Mouse (Mus musculus): Measurements from ENCODE around the gene Pih1d2. TPM values are rescaled to one million over a fixed set of nuclear protein-coding genes. Genes with fewer than 3 reads are reported as not detected.

Gene Pih1d2
- polyA plus RNA-seq, 1 experiment: 0.55 TPM

DNA sequence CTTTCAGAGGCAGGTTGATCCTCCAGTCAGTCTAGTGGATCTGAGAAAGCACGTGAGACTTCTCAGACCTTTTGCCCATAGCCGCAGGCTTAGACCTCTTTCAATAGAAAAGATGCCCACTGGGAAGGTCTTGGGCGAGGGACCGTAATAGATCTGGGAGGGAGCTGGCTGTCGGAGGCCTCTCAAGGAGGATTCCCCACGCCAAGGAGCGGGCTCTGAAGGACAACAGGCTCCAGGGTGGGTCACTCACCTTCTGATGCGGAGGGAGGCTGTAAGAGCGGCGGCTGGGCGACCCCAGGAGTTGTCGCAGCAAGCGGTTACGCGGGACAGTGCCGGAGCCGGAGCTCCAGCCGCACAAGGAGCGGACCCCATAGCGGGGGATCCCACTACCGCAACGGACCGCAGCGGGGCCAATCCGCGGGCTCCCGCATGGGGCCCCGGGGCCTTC lies 41.8 kb downstream of the Pih1d2 start:
- Histone ChIP-seq H3K4me1 (ENCODE audit: control insufficient read depth, insufficient read depth, low read length) (peaks cover 8% of the 10 kb centered on the region), H3K4me3 (ENCODE audit: insufficient read depth, low read length) (peak overlapping the region; percentile 84), H3K27ac (ENCODE audit: insufficient read depth, low read depth, low read length) (no peak overlapping the region)
- TF ChIP-seq POLR2A (IDR thresholded peaks at IDR 0.05; ENCODE audit: borderline replicate concordance, low read depth, low read length) (no peak), CTCF (IDR thresholded peaks at IDR 0.05; ENCODE audit: low read depth, low read length) (no peak)

DNA sequence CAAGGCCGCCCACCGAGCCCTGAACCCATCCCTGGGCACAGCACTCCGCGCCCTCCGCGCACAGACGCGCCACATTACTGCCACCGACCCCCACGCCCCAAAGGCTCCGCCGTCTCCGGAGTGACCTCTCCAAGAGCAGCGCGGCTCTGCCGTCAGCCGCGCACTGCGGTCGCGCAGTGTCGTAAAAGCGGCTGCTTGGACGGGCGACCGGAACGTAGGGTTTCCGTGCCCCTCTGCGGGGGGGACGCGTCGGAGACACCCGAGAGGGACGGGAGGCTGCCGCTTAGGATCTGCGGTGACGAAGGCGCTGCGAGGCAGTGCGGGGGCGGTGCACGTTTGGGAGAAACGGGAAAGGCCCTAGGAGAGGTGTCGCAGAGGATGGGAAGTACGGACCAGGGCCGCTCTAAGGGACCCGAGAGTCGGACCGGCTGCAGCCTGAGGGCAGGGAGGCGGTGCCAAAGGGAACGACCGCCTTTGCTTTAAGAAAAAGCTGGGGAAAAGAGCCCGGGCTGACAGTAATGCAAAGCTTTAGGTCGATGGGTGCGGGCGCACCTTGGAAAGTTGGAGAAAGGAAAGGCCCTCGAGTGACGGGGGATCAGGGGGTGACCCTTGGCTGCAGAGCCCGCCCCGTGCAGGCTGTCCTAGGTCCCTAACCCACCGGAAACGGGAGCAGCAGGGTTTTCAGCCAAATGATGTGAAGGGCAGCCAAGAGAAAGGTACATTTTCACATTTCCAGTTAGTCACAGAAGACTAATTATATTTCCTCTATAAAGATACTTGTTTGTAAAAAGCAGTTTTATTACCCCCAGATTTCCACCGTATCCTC lies 42.5 kb downstream of the Pih1d2 start, which contains the start of gene Dlat:
Gene Dlat (minus strand): TSS at position 389 of the 826 bp plus-strand sequence.
- no peak for TF ChIP-seq CTCF (IDR thresholded peaks at IDR 0.05; ENCODE audit: low read depth, low read length)
- peak; percentile 11; the same call in 1 of the 2 replicates for TF ChIP-seq POLR2A (IDR thresholded peaks at IDR 0.05; ENCODE audit: borderline replicate concordance, low read depth, low read length)
- Histone ChIP-seq H3K27ac (ENCODE audit: insufficient read depth, low read depth, low read length) (peak within 1 kb of the TSS; percentile 53), H3K4me3 (ENCODE audit: insufficient read depth, low read length) (peak within 1 kb of the TSS; percentile 84), H3K4me1 (ENCODE audit: control insufficient read depth, insufficient read depth, low read length) (peaks cover 8% of the 10 kb centered on the region)

DNA sequence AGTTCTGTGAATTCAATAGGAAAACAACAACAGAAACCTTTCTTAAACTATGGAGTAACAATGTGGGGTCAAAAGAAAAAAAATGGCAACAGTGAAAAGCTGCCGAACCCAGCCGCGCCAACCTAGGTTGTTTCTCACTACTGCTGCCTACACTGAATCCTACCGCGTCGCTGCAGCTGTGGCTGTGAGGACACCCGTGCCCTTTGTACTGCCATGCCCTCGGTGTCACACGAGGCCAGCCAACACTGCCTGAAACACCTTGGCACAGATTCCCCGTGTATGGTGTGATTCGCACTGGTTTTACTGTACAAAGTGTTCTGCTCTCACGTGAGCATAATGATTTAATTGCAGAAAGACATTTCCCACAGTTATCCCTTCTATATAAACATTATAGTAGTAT lies 43.3 kb downstream of the Pih1d2 start:
- Histone ChIP-seq H3K4me3 (ENCODE audit: insufficient read depth, low read length) (peak overlapping the region; percentile 84), H3K27ac (ENCODE audit: insufficient read depth, low read depth, low read length) (no peak overlapping the region), H3K4me1 (ENCODE audit: control insufficient read depth, insufficient read depth, low read length) (peaks cover 8% of the 10 kb centered on the region)
- no peak for TF ChIP-seq POLR2A (IDR thresholded peaks at IDR 0.05; ENCODE audit: borderline replicate concordance, low read depth, low read length)
- TF ChIP-seq CTCF (IDR thresholded peaks at IDR 0.05; ENCODE audit: low read depth, low read length): no peak

DNA sequence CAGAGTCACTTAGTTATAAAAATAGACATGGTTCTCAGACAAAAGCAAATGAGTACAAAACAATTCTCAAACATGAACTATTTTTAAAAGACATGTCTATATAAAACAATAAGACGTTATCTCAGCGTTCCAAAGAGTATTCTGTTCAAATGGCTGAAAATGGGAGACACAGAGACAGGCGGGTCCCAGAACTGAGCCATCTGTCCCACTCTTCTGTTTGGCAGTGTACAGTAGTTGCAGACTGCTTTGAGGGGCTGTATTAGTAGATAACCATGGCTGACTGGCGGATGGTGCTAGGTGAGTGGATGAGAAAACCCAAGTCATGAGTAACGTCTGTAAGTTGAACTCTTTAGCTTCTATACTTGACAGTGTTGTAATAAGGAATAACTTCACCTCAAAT lies 47.7 kb downstream of the Pih1d2 start:
- Histone ChIP-seq H3K4me1 (ENCODE audit: control insufficient read depth, insufficient read depth, low read length) (peaks cover 4% of the 10 kb centered on the region), H3K27ac (ENCODE audit: insufficient read depth, low read depth, low read length) (no peak overlapping the region), H3K4me3 (ENCODE audit: insufficient read depth, low read length) (no peak overlapping the region)
- no peak for TF ChIP-seq CTCF (IDR thresholded peaks at IDR 0.05; ENCODE audit: low read depth, low read length)
- TF ChIP-seq POLR2A (IDR thresholded peaks at IDR 0.05; ENCODE audit: borderline replicate concordance, low read depth, low read length): no peak

DNA sequence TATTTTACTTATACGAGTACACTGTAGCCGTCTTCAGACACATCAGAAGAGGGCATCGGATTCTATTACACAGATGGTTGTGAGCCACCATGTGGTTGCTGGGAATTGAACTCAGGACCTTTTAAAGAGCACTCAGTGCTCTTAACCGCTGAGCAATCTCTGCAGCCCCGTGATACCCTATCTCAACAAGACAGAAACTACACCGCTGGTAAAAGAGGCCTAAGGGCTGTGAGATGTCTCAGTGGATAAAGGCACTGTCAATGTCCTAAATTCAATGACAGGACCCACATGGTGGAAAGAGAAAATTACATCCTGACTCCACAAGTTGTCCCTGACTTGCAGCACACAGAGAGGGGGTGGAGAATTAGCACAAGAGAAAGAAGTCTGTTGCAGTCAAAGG lies 49.3 kb downstream of the Pih1d2 start:
- Histone ChIP-seq H3K27ac (ENCODE audit: insufficient read depth, low read depth, low read length) (no peak overlapping the region), H3K4me3 (ENCODE audit: insufficient read depth, low read length) (no peak overlapping the region), H3K4me1 (ENCODE audit: control insufficient read depth, insufficient read depth, low read length) (no peaks in the 10 kb centered on the region)
- TF ChIP-seq CTCF (IDR thresholded peaks at IDR 0.05; ENCODE audit: low read depth, low read length) (no peak), POLR2A (IDR thresholded peaks at IDR 0.05; ENCODE audit: borderline replicate concordance, low read depth, low read length) (no peak)

DNA sequence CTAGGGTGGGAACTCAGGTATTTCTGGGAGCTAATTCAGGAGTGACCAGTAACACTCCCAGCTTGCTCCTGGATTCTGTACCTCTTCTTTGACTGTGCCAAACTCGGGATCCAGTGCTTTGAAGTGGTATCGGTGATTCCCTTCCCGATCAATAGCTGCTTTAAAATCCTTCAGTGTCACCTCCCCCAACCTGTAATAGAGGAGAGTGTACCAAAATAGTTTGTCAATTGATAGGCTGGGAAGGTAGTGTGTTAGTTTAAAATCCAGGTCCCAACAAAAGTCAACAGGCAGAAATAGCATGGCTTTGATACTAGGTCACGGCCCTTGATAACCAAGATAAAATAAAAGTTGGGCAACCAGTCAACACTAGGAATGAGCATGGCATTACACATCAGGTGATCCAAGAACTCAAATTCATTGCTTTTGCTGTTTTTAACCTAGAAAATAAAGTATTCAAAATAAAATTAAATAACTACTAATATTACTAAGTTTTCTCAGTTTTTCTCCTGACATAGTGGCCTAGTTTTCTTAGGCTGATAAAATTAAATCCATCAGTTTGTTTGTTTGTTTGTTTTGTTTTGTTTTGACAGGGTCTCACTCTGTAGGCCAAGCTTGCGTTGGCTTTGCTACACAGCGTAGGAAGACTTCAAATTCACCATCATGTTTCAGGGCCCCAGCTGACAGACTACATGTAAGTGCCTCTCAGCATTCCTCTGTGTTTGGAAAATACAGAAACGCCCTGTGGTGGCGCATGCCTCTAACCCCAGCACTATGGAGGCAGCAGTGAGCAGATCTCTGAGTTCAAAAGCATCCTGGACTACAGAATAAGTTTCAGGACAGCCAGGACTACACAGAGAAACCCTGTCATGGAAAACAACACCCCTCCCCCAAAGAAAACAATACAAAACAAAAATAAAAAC lies 50.7 kb downstream of the Pih1d2 start:
- no peaks in the 10 kb centered on the region for H3K4me1 ChIP-seq (ENCODE audit: control insufficient read depth, insufficient read depth, low read length)
- no peak overlapping the region for H3K4me3 ChIP-seq (ENCODE audit: insufficient read depth, low read length)
- TF ChIP-seq POLR2A (IDR thresholded peaks at IDR 0.05; ENCODE audit: borderline replicate concordance, low read depth, low read length) (no peak), CTCF (IDR thresholded peaks at IDR 0.05; ENCODE audit: low read depth, low read length) (no peak)
- H3K27ac ChIP-seq (ENCODE audit: insufficient read depth, low read depth, low read length): no peak overlapping the region

DNA sequence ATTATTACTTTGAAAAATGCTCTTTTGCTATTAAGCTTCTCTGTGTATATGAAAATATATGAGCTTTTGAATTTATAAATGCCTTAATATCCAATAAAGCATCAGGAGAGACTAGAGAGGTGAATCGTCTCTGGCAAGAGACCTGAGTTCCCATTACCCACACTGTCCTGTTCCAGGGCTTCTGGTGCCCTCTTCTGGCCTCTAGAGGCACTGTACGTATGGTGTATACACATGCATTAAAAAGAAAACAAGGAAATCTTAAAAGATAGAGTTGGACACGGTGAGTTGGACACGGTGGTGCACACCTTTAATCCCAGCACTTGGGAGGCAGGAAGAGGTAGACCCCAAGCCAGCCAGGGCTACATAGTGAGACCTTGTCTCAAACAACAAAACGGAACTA lies 53.6 kb downstream of the Pih1d2 start:
- Histone ChIP-seq H3K4me3 (ENCODE audit: insufficient read depth, low read length) (no peak overlapping the region), H3K4me1 (ENCODE audit: control insufficient read depth, insufficient read depth, low read length) (no peaks in the 10 kb centered on the region), H3K27ac (ENCODE audit: insufficient read depth, low read depth, low read length) (no peak overlapping the region)
- no peak for TF ChIP-seq POLR2A (IDR thresholded peaks at IDR 0.05; ENCODE audit: borderline replicate concordance, low read depth, low read length)
- TF ChIP-seq CTCF (IDR thresholded peaks at IDR 0.05; ENCODE audit: low read depth, low read length): peak; percentile 84

Other genes starting within 250 kb of the Pih1d2 start
- gene Plet1, start 122.8 kb upstream of the Pih1d2 start, polyA plus RNA-seq (2012; ENCODE audit: insufficient read depth, insufficient read length, missing spikeins): not detected in 2 replicates
- gene Pts, start 88.6 kb upstream of the Pih1d2 start, polyA plus RNA-seq (2012; ENCODE audit: insufficient read depth, insufficient read length, missing spikeins): 52.3 and 63.5 TPM in 2 replicates
- 27.7 and 33.7 TPM in 2 replicates for gene Il18, start 62.5 kb upstream of the Pih1d2 start, polyA plus RNA-seq (2012; ENCODE audit: insufficient read depth, insufficient read length, missing spikeins)
- gene Bco2, start 62.1 kb upstream of the Pih1d2 start, polyA plus RNA-seq (2012; ENCODE audit: insufficient read depth, insufficient read length, missing spikeins): 3.4 and 5.0 TPM in 2 replicates
- not detected in 2 replicates for gene Tex12, start 56.0 kb upstream of the Pih1d2 start, polyA plus RNA-seq (2012; ENCODE audit: insufficient read depth, insufficient read length, missing spikeins)
- gene Sdhd, start 13.5 kb upstream of the Pih1d2 start, polyA plus RNA-seq (2012; ENCODE audit: insufficient read depth, insufficient read length, missing spikeins): 133 and 155 TPM in 2 replicates
- gene Timm8b, start 13.4 kb upstream of the Pih1d2 start, polyA plus RNA-seq (2012; ENCODE audit: insufficient read depth, insufficient read length, missing spikeins): 56.0 and 61.1 TPM in 2 replicates
- gene Nkapd1, start 143 bp downstream of the Pih1d2 start, polyA plus RNA-seq (2012; ENCODE audit: insufficient read depth, insufficient read length, missing spikeins): 14.4 and 19.0 TPM in 2 replicates
- 29.3 and 32.1 TPM in 2 replicates for gene Dlat, start 42.5 kb downstream of the Pih1d2 start, polyA plus RNA-seq (2012; ENCODE audit: insufficient read depth, insufficient read length, missing spikeins)
- not detected in 2 replicates for gene Dixdc1, start 122.2 kb downstream of the Pih1d2 start, polyA plus RNA-seq (2012; ENCODE audit: insufficient read depth, insufficient read length, missing spikeins)
- not detected in 2 replicates for gene 2310030G06Rik, start 129.2 kb downstream of the Pih1d2 start, polyA plus RNA-seq (2012; ENCODE audit: insufficient read depth, insufficient read length, missing spikeins)
- gene Cryab, start 134.0 kb downstream of the Pih1d2 start, polyA plus RNA-seq (2012; ENCODE audit: insufficient read depth, insufficient read length, missing spikeins): 2.4 and 3.0 TPM in 2 replicates
- not detected in 2 replicates for gene Hspb2, start 135.0 kb downstream of the Pih1d2 start, polyA plus RNA-seq (2012; ENCODE audit: insufficient read depth, insufficient read length, missing spikeins)
- 9.3 and 9.5 TPM in 2 replicates for gene Fdxacb1, start 150.9 kb downstream of the Pih1d2 start, polyA plus RNA-seq (2012; ENCODE audit: insufficient read depth, insufficient read length, missing spikeins)
- 17.7 and 20.0 TPM in 2 replicates for gene Alg9, start 157.7 kb downstream of the Pih1d2 start, polyA plus RNA-seq (2012; ENCODE audit: insufficient read depth, insufficient read length, missing spikeins)
- 47.7 and 48.7 TPM in 2 replicates for gene 1110032A03Rik, start 158.2 kb downstream of the Pih1d2 start, polyA plus RNA-seq (2012; ENCODE audit: insufficient read depth, insufficient read length, missing spikeins)
- 13.5 and 16.2 TPM in 2 replicates for gene Ppp2r1b, start 228.0 kb downstream of the Pih1d2 start, polyA plus RNA-seq (2012; ENCODE audit: insufficient read depth, insufficient read length, missing spikeins)